10 mouse cellular contexts compared by ENCODE assay signal in the genomic region with DNA sequence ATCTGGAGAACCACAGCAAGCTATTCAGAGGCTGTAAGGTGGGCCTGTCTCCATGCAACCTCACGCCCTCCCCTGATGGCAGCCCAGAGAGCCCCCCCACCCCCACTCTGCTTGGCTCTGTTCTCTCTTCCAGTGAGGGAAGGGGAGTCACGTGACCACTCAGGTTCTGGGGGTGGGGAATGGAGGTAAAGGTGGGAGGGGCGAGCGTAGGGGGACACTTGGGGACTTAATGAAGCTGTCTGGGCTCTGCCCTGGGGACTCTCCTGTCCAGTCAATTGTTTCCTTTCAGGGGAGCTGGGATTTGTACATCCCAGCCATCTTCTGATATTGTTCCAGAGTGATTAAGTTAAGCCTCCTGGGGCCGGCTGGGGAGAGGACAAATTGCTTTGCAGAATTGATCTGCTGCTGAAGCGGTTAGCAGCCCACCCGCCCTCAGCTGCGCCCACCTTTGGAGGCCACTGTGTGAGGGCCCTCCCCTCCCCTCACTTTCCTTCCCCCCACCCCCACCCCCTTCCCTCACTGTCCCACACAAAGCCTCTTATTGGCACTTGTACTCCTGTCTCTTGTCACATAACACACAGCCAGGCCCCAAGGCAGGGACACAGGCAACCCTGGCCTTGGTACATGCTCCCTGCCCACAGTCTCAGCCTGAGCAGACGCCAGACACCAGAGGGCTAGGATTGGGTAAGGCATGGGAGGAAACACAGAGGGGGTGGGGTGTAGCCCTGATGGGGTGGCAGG. TPM values are rescaled to one million over a fixed set of nuclear protein-coding genes. Genes with fewer than 3 reads are reported as not detected.
DNase-seq lines count a peak whose midpoint lies in the region; ATAC-seq and TF ChIP-seq lines count a peak whose summit lies in the region.
"Had no signal": no experiment of that assay in that cellular context is flagged by ENCODE, and none has a peak within 500 bp of the region (broad histone marks: within the 10 kb centered on the region; RNA-seq: fewer than 3 reads in every experiment).

No protein-coding gene starts in this region.

- 18% methylated on average over 9 of the region's 9 CpGs for WGBS in heart, embryonic 10.5 days
- WGBS in midbrain, embryonic 14.5 days: 5% methylated on average over 9 of the region's 9 CpGs

- peaks cover 67% of the 10 kb centered on the region for H3K27me3 ChIP-seq in heart, embryonic 10.5 days (ENCODE audit: insufficient read depth, poor library complexity, severe bottlenecking)
- H3K27me3 ChIP-seq in midbrain, embryonic 14.5 days (ENCODE audit: control insufficient read depth, insufficient read depth, low read length): 0 out of 2 replicates have a peak, but pooled peaks cover 6% of the 10 kb centered on the region

- intact Hi-C loops in left cerebral cortex, postnatal 4 days (cut with DNase I): no loop called here

- peak; percentile 66 for ATAC-seq in midbrain, embryonic 14.5 days (ENCODE audit: low FRiP score, low TSS enrichment)
- ATAC-seq in megakaryocyte-erythroid progenitor cell, adult 5-6 weeks (replicated peaks; ENCODE audit: low FRiP score, low TSS enrichment, poor library complexity, severe bottlenecking): no peak

- peaks cover 56% of the 10 kb centered on the region for H3K4me1 ChIP-seq in heart, embryonic 10.5 days
- H3K4me1 ChIP-seq in midbrain, embryonic 14.5 days (ENCODE audit: control insufficient read depth, insufficient read depth, low read length): peaks cover 33% of the 10 kb centered on the region

- no peak overlapping the region for H3K9ac ChIP-seq in midbrain, embryonic 14.5 days (replicated peaks; ENCODE audit: low read length)

- peak overlapping the region; percentile 75 for H3K27ac ChIP-seq in heart, embryonic 10.5 days
- peak overlapping the region; percentile 93 for H3K27ac ChIP-seq in midbrain, embryonic 14.5 days (replicated peaks; ENCODE audit: low read depth, low read length)

- H3K36me3 ChIP-seq in heart, embryonic 10.5 days: no peaks in the 10 kb centered on the region
- no peaks in the 10 kb centered on the region for H3K36me3 ChIP-seq in midbrain, embryonic 14.5 days (ENCODE audit: control insufficient read depth, insufficient read depth, low read length)

- no peak for TF ChIP-seq CTCF in brain, embryonic 14.5 days (IDR thresholded peaks at IDR 0.05; ENCODE audit: borderline replicate concordance, extremely low read depth, insufficient read depth, insufficient read length)

- no peak for TF ChIP-seq POLR2A in brain, embryonic 14.5 days (IDR thresholded peaks at IDR 0.05; ENCODE audit: borderline replicate concordance, extremely low read depth, insufficient read depth, insufficient read length, poor library complexity, severe bottlenecking)

- peak overlapping the region; percentile 45 for H3K4me2 ChIP-seq in midbrain, embryonic 14.5 days (ENCODE audit: low read length)

- peak overlapping the region; percentile 36 for H3K4me3 ChIP-seq in heart, embryonic 10.5 days
- H3K4me3 ChIP-seq in midbrain, embryonic 14.5 days (replicated peaks; ENCODE audit: low read depth, low read length): no peak overlapping the region

- H3K9me3 ChIP-seq in heart, embryonic 10.5 days: no peaks in the 10 kb centered on the region
- no peaks in the 10 kb centered on the region for H3K9me3 ChIP-seq in midbrain, embryonic 14.5 days (ENCODE audit: control insufficient read depth, low read length)

- DNase-seq in heart, embryonic 10.5 days (ENCODE audit: low spot score): no peak
- DNase-seq in heart, adult 9 months (ENCODE audit: low spot score in 2 of 2): no peak
- DNase-seq in brain, embryonic 14.5 days (ENCODE audit: low read depth): peak; percentile 89
- peak; percentile 64 for DNase-seq in forelimb bud, embryonic 11.5 days (ENCODE audit: low read depth, low spot score)
- DNase-seq in midbrain, embryonic 14.5 days: peak; percentile 86
- no peak for DNase-seq in left cerebral cortex, postnatal 4 days
- no peak for DNase-seq in urinary bladder, adult 2 months (ENCODE audit: low spot score)
- DNase-seq: right cerebral cortex, adult 18-20 months; thymus, postnatal 4 days had no signal

RNA-seq across cellular contexts. Expression of gene Nptx1, which starts 11.5 kb away (rescaled TPM):
- 0.49 and 0.88 TPM in 2 replicates for polyA plus RNA-seq in heart, embryonic 10.5 days (2016; fragmentation: Nextera tagmentation; extraction: Ambion mirVana)
- polyA plus RNA-seq in brain, embryonic 14.5 days (2012; rRNA removed): 9.2 and 14.7 TPM in 2 replicates
- polyA plus RNA-seq in midbrain, embryonic 14.5 days (2014; fragmentation: Nextera tagmentation; extraction: Ambion mirVana): 10.1 and 11.3 TPM in 2 replicates
- 10 to 100 TPM; 15.7 to 19.7 TPM for total RNA-seq in left cerebral cortex, postnatal 4 days (2021)
- 1.8 and 2.3 TPM in 2 replicates for polyA plus RNA-seq in urinary bladder, adult 2 months (2012; rRNA removed)
- not detected in 2 replicates for total RNA-seq in megakaryocyte-erythroid progenitor cell, adult 5-6 weeks (2014; fragmentation: Nextera tagmentation)
- not detected in 2 replicates for total RNA-seq in megakaryocyte-erythroid progenitor cell, adult 5-6 weeks (2017)

RNA-seq across cellular contexts. Expression of gene Rptor, which starts 43.7 kb away (rescaled TPM):
- polyA plus RNA-seq in heart, embryonic 10.5 days (2016; fragmentation: Nextera tagmentation; extraction: Ambion mirVana): 11.8 and 15.6 TPM in 2 replicates
- 23.4 and 34.4 TPM in 2 replicates for polyA plus RNA-seq in brain, embryonic 14.5 days (2012; rRNA removed)
- polyA plus RNA-seq in midbrain, embryonic 14.5 days (2014; fragmentation: Nextera tagmentation; extraction: Ambion mirVana): 10.8 and 12.4 TPM in 2 replicates
- total RNA-seq in left cerebral cortex, postnatal 4 days (2021): 10 to 100 TPM; 57.1 to 58.0 TPM
- polyA plus RNA-seq in urinary bladder, adult 2 months (2012; rRNA removed): 14.1 and 18.6 TPM in 2 replicates
- total RNA-seq in megakaryocyte-erythroid progenitor cell, adult 5-6 weeks (2014; fragmentation: Nextera tagmentation): 29.6 and 36.1 TPM in 2 replicates
- total RNA-seq in megakaryocyte-erythroid progenitor cell, adult 5-6 weeks (2017): 10.2 and 15.8 TPM in 2 replicates

Comparison
In these comparisons a context has a peak if more than half of its experiments do, and no peak if none do; other contexts are left out.
1. DNase-seq: peak in brain, embryonic 14.5 days (single experiment), forelimb bud, embryonic 11.5 days (single experiment) and midbrain, embryonic 14.5 days (single experiment); none in heart, embryonic 10.5 days (single experiment), heart, adult 9 months (0 of 2), left cerebral cortex, postnatal 4 days (single experiment) and urinary bladder, adult 2 months (single experiment).